Mouse (Mus musculus) heart, embryonic 13.5 days (tissue): ENCODE data around the gene Gm17581. TPM values are rescaled to one million over a fixed set of nuclear protein-coding genes. Genes with fewer than 3 reads are reported as not detected.

Experiments used
- ATAC-seq: fragments of 200-750 bp; cut with Nextera tagmentation; 2 replicates; pipeline ENCODE4 v1.8.0; 2017; ENCODE audit warnings: moderate TSS enrichment; ENCODE audit not compliant: insufficient number of reproducible peaks, low FRiP score, low TSS enrichment; ENCODE audit errors: extremely low read depth
- H3K27ac ChIP-seq: fragments of 300-500 bp; sonication (generic); replicated peaks from 2 replicates; pipeline ENCODE4 v1.5.1; 2015; ENCODE audit warnings: moderate library complexity, mild to moderate bottlenecking, inconsistent platforms
- H3K27me3 ChIP-seq: fragments of 300-500 bp; sonication (generic); replicated peaks from 2 replicates; pipeline ENCODE4 v1.6.1; 2015; ENCODE audit warnings: mild to moderate bottlenecking, inconsistent platforms
- H3K36me3 ChIP-seq: fragments of 300-500 bp; sonication (generic); 2 replicates; pipeline ENCODE4 v1.6.1; 2015; ENCODE audit warnings: mild to moderate bottlenecking, inconsistent platforms
- H3K4me1 ChIP-seq: fragments of 300-500 bp; sonication (generic); 2 replicates; pipeline ENCODE4 v1.6.1; 2015; ENCODE audit warnings: inconsistent platforms
- H3K4me2 ChIP-seq: fragments of 300-500 bp; sonication (generic); 2 replicates; pipeline ENCODE4 v1.6.1; 2015; ENCODE audit warnings: inconsistent platforms, mild to moderate bottlenecking, moderate library complexity
- H3K4me3 ChIP-seq: fragments of 300-500 bp; sonication (generic); 2 replicates; pipeline ENCODE4 v1.5.1; 2015; ENCODE audit warnings: moderate library complexity, mild to moderate bottlenecking, inconsistent platforms
- H3K9ac ChIP-seq: fragments of 300-500 bp; sonication (generic); 2 replicates; pipeline ENCODE4 v1.6.1; 2015; ENCODE audit warnings: inconsistent platforms, mild to moderate bottlenecking, moderate library complexity
- H3K9me3 ChIP-seq: fragments of 300-500 bp; sonication (generic); 2 replicates; pipeline ENCODE4 v1.6.1; 2016; ENCODE audit warnings: inconsistent platforms
- WGBS: fragments of 180-500 bp; shearing (Covaris S2); methylation state at CpG from one replicate; pipeline ENCODE4 v1.1.7; 2015; ENCODE audit warnings: mixed read lengths; 5-methylcytosine and 5-hydroxymethylcytosine counted together
- polyA plus RNA-seq: library from polyadenylated mRNA; unstranded; fragments of >200 nt; fragmentation: Nextera tagmentation; extraction: Ambion mirVana; gene quantifications from 2 replicates; pipeline ENCODE4 v1.2.1, GENCODE M21; 2015

Gm17581 gene
- polyA plus RNA-seq, 1 experiment from 2014 or later = not detected

DNA sequence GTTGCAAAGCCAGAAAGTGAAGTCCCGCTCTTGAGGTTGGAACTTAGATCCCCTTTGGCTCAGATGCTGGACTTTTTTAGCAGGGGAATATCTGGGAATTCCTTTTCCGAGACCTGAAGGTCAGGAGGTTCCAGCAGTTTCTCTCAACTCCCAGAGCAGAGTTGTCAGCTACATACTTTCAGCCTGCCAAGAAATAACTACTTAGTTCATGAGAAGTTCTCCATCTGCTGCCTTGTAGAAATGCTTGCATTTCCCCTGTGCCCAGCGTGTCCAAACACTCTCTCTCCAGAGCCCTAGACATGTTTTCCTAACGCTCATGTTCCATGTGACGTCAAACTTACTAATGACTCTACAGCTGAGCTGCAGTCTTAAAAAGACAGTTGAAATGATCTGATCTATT is 586 bp downstream of the Gm17581 start:
- no peak overlapping the region for H3K9ac ChIP-seq
- H3K9me3 ChIP-seq = no peaks in the 10 kb centered on the region
- no peak overlapping the region for H3K4me3 ChIP-seq
- H3K4me2 ChIP-seq = no peak overlapping the region
- 61% methylated on average over 5 of the region's 5 CpGs for WGBS
- no peak for ATAC-seq
- no peaks in the 10 kb centered on the region for H3K36me3 ChIP-seq
- no peaks in the 10 kb centered on the region for H3K4me1 ChIP-seq
- no peak overlapping the region for H3K27ac ChIP-seq
- H3K27me3 ChIP-seq = no peaks in the 10 kb centered on the region

DNA sequence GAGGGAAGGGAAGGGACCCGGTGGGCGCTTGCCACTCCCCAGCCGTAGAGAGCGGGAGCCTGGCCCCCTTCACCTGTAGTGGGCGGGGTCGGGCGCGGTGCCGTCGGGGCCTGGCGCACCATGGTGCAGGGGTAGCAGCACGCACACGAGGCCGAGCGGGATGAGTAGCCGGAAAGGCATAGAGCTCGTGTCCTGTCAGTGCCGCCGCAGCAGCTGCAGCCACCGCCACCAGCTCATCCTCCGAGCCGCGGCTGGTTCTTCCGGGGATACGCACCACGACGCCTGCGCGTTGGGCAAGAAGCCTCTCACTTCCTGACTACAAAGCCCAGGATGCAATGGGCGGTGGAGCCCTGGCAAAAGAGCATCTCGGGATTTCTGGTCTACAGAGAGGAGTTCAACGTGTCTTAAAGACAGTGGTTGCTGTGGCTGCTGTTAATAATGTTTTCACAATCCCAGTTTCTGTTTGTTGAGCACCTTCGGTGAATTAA is 6.5 kb downstream of the Gm17581 start, which contains the start of gene Edem2:
Edem2 (minus strand) TSS at position 318 of the 488 bp plus-strand sequence.
- no peaks in the 10 kb centered on the region for H3K9me3 ChIP-seq
- H3K4me3 ChIP-seq = peak within 1 kb of the TSS; percentile 87
- H3K9ac ChIP-seq = peak within 1 kb of the TSS; percentile 88
- peak within 1 kb of the TSS; percentile 93 for H3K4me2 ChIP-seq
- under 1% methylated on average over 33 of the region's 33 CpGs for WGBS
- H3K27me3 ChIP-seq = no peaks in the 10 kb centered on the region
- ATAC-seq = peak; percentile 61
- H3K36me3 ChIP-seq = peaks cover 9% of the 10 kb centered on the region
- H3K27ac ChIP-seq = no peak within 1 kb of the TSS
- peaks cover 10% of the 10 kb centered on the region for H3K4me1 ChIP-seq

DNA sequence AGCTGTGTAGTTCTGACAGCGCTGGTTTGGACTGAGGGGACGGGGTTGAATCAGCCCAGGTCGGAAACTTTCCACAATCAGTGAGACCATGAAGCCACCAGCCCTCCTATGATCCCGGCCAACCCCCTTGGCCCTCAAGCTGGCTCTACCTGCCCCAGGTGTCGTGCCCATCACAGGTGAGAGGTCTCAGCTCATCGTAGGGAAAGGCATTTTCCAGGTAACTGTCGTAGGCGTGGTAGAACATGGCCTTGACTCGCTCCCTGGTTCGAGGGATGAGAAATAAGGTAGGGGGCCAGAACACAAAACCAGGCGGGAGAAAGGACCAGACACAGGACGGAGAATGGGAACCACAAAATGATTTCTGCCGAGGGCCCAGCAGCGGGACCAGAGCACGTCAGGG is 6.9 kb downstream of the Gm17581 start:
- Histone ChIP-seq H3K4me3 (peak overlapping the region; percentile 87), H3K27ac (no peak overlapping the region), H3K36me3 (peaks cover 9% of the 10 kb centered on the region), H3K4me2 (peak overlapping the region; percentile 93), H3K4me1 (peaks cover 10% of the 10 kb centered on the region), H3K9me3 (no peaks in the 10 kb centered on the region), H3K27me3 (no peaks in the 10 kb centered on the region), H3K9ac (peak overlapping the region; percentile 88)
- 4% methylated on average over 15 of the region's 15 CpGs for WGBS
- no peak for ATAC-seq

DNA sequence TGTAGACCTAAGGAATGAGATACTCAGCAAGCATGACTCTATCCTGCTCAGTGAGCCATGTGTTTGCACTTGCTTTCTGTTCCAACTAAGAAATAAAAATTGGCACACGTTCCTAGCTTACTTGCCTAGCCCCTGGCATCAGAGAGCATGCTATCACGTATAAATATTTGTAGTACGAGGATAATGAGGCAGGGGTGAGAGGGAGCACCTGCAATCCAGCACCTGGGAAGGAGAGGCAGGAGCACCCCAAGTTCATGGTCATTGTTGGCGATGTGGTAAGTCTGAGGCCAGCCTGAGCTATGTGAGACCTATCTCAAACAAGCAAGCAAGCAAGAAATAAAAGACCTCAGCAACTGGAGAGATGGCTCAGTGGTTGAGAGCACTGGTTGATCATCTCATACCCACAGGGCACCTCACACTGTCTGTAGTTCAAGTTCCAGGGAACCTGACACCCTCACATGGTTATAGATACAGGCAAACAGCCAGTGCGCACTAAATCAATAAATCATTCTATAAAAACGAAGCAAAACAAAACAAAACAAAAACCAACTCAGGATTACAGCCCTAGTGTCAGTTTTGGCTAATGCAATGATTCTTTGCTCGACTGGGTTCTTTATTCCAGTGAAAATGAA is 7.8 kb downstream of the Gm17581 start:
- 77% methylated on average over 7 of the region's 7 CpGs for WGBS
- Histone ChIP-seq H3K4me2 (peak overlapping the region; percentile 93; the same call in 1 of the 2 replicates), H3K4me3 (no peak overlapping the region)

DNA sequence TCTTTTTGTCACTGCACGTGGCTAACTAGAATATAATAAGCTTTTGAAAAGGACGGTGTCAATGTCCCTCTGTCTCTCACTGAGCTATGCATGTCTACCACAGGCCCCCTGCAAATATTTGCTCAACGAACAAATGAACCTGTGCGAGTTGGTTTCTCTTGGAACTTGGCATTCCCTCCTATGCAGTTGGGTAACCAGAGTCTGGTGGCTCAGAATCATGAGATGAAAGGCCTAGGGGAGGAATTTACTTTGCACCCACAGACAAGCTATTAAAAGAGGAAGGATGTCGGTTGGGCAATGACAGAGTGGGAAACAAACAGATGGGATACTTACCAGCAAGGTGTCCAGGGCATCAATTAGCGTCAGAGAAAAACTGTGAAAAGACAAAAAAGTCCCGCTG is 9.4 kb downstream of the Gm17581 start:
- 86% methylated on average over 7 of the region's 7 CpGs for WGBS
- Histone ChIP-seq H3K9ac (no peak overlapping the region), H3K27me3 (no peaks in the 10 kb centered on the region), H3K9me3 (no peaks in the 10 kb centered on the region), H3K4me1 (peaks cover 10% of the 10 kb centered on the region), H3K4me2 (no peak overlapping the region), H3K36me3 (peaks cover 28% of the 10 kb centered on the region), H3K27ac (no peak overlapping the region), H3K4me3 (no peak overlapping the region)
- no peak for ATAC-seq

More for the DNA sequence above, 7.8 kb downstream of the Gm17581 start:
- no peak for ATAC-seq
- Histone ChIP-seq H3K27me3 (no peaks in the 10 kb centered on the region), H3K9ac (no peak overlapping the region), H3K9me3 (no peaks in the 10 kb centered on the region), H3K4me1 (peaks cover 10% of the 10 kb centered on the region), H3K27ac (no peak overlapping the region), H3K36me3 (peaks cover 13% of the 10 kb centered on the region)

DNA sequence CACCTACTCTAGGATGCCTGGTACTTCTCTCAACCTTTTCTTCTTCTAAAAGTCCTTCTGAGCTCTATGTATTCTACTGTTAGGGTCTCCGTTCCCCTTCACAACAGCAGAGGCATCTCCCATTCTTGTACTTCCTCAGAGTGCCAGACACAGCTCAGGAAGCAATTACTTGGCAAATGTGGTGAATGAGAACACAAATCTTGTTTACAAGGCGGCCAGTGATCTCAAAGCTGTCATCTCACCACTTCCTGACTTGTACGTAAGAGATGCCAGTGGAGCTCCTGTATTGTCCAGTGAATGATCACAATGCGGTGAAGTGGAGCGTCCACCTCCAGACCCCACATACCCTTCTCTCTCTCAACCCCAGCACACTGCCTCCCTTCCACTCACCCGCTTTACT is 11.1 kb downstream of the Gm17581 start:
- Histone ChIP-seq H3K4me3 (no peak overlapping the region), H3K4me1 (peaks cover 6% of the 10 kb centered on the region), H3K9me3 (no peaks in the 10 kb centered on the region), H3K4me2 (no peak overlapping the region), H3K27me3 (no peaks in the 10 kb centered on the region), H3K36me3 (peaks cover 40% of the 10 kb centered on the region), H3K9ac (no peak overlapping the region), H3K27ac (no peak overlapping the region)
- 73% methylated on average over 6 of the region's 6 CpGs for WGBS
- no peak for ATAC-seq

DNA sequence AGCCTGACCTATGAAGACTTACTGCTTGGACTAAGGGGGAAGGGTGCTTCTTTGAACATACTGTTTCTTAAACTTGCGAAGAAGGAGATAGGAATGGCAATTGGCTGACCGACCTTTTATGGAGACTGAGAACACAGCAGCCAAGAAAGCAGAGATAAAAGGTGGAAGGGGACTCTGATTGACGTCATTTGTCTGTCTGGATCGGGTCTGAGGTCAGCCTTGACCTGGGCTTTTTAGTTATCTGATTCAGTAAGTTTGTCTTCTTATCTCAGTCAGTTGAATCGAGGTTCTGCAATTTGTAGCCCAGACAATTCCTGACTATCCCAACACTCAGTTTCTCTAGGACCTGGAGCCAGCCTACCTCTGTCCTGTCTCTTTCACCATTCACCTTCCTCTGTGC is 11.6 kb downstream of the Gm17581 start:
- H3K9ac ChIP-seq = no peak overlapping the region
- H3K4me3 ChIP-seq = no peak overlapping the region
- H3K4me2 ChIP-seq = no peak overlapping the region
- H3K4me1 ChIP-seq = peaks cover 6% of the 10 kb centered on the region
- no peak for ATAC-seq
- H3K27ac ChIP-seq = no peak overlapping the region
- peaks cover 44% of the 10 kb centered on the region for H3K36me3 ChIP-seq
- 41% methylated on average over 5 of the region's 5 CpGs for WGBS
- no peaks in the 10 kb centered on the region for H3K9me3 ChIP-seq
- no peaks in the 10 kb centered on the region for H3K27me3 ChIP-seq

DNA sequence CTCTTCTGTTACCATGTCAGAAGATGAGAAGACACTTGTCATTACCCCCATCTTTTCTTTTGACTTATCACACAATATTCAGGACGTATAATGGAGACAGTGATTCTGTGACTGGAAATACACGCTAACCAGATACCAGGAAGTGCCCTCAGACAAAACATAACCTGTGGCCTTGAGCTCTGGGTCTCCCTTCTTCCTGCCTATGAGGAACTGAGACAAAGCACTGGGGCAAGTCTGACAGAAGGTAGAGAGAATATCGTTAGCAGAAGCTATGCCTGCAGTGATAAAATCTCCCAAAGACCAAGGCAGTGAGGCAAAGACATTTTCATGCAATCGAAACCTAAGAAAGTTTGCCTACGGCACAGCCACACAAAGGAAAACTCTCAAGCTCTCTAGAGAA is 15.1 kb downstream of the Gm17581 start:
- Histone ChIP-seq H3K9me3 (no peaks in the 10 kb centered on the region), H3K27me3 (no peaks in the 10 kb centered on the region), H3K27ac (no peak overlapping the region), H3K4me3 (no peak overlapping the region), H3K36me3 (peaks cover 60% of the 10 kb centered on the region), H3K4me2 (no peak overlapping the region), H3K9ac (no peak overlapping the region), H3K4me1 (no peaks in the 10 kb centered on the region)
- 74% methylated on average over 5 of the region's 5 CpGs for WGBS
- no peak for ATAC-seq

DNA sequence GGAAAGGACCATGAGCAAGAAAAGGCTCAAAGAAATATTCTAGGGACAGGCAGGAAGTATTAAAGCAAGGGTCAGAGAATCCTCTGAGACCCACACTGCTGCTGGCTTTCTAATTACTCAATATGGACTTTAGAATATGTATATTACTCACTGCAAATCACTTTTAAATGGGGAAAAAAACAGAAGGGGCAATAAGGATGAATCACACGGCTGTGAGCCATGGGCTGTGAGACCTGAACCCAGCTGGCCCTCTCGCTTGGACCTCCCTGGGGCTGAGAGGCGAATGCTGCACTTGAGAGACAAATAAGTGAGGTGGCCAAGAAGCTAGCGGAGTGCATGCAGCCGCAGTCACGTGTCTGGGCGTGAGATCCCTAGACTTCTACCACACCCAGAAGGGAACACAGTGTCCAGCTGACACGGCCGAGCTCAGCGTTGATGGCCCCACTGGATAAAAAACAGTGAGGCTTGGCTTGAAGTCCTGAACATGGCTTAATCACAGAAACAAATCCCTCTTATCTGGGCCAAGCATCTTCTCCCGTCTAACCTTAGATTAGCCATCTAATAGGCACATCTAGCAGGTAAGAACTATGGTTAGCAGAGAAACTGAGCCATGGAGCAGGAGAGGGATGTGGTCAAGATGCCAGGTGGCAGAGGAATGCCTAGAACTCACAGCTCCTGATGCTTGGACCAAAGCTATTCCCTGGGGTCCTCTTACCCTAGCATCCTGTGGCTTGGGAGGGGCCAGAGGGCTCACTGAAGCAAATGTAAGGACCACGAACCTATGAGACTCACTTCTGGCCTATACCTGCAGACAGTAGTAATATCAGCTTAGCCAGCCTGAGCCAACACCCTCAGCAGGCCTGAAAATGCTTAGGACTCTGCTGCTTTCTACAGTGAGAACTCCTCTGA is 18.3 kb downstream of the Gm17581 start:
- no peak overlapping the region for H3K4me2 ChIP-seq
- H3K4me1 ChIP-seq = no peaks in the 10 kb centered on the region
- ATAC-seq = no peak
- 82% methylated on average over 12 of the region's 12 CpGs for WGBS
- no peak overlapping the region for H3K4me3 ChIP-seq
- H3K27me3 ChIP-seq = no peaks in the 10 kb centered on the region
- no peaks in the 10 kb centered on the region for H3K9me3 ChIP-seq
- no peak overlapping the region for H3K9ac ChIP-seq
- peaks cover 78% of the 10 kb centered on the region for H3K36me3 ChIP-seq
- no peak overlapping the region for H3K27ac ChIP-seq

DNA sequence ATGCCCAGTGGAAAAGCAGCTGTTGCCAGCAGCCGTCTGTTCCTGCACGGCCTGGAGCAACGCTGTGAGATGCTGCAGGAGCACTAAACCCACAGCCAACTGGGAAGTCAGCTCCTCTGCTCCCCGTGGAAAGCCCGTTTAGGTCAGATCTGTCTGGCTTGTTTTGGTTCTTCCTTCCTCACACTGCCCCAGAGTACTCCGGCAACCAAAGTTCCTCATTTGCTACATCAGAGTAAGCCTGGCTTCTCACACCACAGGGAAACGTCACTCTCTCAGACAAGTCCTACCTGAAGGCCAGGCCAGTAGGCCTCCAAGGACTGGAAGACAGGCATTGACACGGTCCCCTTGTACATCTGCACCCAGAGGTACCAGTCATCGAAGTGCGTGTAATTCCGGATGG is 25.1 kb downstream of the Gm17581 start:
- ATAC-seq = no peak
- 86% methylated on average over 11 of the region's 11 CpGs for WGBS
- H3K4me1 ChIP-seq = peaks cover 6% of the 10 kb centered on the region; the same call in 1 of the 2 replicates
- no peak overlapping the region for H3K4me3 ChIP-seq
- no peak overlapping the region for H3K9ac ChIP-seq
- peaks cover 79% of the 10 kb centered on the region for H3K36me3 ChIP-seq
- H3K27ac ChIP-seq = no peak overlapping the region
- no peaks in the 10 kb centered on the region for H3K9me3 ChIP-seq
- no peaks in the 10 kb centered on the region for H3K27me3 ChIP-seq
- H3K4me2 ChIP-seq = no peak overlapping the region

DNA sequence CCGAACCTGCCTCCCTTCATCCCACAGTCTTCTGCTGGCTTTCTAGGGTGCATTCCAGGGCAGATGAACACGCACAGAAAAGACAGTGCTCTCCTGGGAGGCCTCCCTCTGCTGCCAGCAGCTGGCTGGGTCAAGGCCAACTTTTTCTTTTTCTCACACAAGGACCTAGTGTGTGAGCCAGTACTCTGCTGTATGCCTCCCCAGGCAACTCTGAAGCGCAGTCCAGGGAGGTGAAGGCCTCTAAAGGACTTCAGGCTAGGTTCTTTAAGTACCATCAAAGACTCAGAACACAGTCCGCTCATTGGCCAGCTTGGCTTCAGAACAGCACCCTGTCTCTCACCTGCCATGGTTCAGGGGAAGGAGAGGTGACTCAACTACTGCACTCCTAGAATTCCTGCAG is 28.4 kb downstream of the Gm17581 start:
- Histone ChIP-seq H3K36me3 (peaks cover 81% of the 10 kb centered on the region), H3K9ac (no peak overlapping the region), H3K9me3 (no peaks in the 10 kb centered on the region), H3K4me1 (peaks cover 11% of the 10 kb centered on the region; the same call in 1 of the 2 replicates), H3K4me2 (no peak overlapping the region), H3K27ac (no peak overlapping the region), H3K27me3 (no peaks in the 10 kb centered on the region), H3K4me3 (no peak overlapping the region)
- WGBS = 75% methylated on average over 4 of the region's 4 CpGs
- no peak for ATAC-seq
